Mouse (Mus musculus) sigmoid colon, adult 10 weeks (tissue): ENCODE data around the gene Ssu72. TPM values are rescaled to one million over a fixed set of nuclear protein-coding genes. Genes with fewer than 3 reads are reported as not detected.

Source experiments
- polyA plus RNA-seq: library from polyadenylated mRNA; stranded (reverse); fragments of 350-450 nt; fragmentation: Illumina TruSeq; extraction: RNeasy Lipid Tissue Mini Kit (QIAGEN cat#74804); gene quantifications from one replicate; pipeline ENCODE4 v1.2.3, GENCODE M21; 2014; ENCODE audit warnings: low read depth, low replicate concordance

The Ssu72 gene
- 110 TPM for polyA plus RNA-seq

DNA sequence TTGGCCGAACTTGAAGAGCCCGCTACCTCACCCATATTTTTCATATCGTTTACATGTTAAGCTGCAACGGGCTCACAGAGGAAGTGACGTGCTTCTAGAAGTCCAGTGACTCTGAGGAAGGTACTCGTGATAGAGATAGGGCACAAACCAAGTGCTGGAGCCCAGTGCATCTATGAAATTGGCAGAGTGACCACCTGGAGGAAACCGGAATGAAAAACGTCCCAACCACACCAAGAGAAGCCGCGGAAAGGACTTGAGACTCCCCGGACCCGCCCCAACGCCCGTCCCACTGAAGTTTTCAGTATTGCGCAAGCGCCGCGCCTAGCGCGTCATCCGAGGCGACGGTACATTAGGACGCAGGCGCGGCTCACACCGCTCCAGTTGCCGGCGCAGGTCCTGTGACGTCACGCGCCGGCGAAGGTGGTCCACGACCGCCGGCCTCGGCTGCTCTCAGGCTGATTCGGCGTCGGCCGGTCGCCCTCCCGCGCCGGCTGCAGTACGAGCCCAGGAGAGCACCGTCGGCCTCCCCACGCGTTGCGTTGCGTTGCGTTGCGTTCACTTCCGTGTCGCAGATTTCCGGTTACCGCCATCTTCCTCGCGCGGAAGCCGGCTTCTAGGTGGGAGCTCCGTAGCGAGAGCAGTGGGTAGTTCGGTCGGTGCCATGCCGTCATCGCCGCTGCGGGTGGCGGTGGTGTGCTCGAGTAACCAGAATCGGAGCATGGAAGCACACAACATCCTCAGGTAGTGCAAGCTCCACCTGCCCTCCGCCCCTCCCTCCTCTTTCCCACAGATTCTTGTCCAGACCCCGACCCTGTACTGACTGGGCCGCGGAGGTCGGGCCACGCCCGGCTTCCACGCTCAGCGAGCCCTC lies at the start of gene Ssu72:
Gene Ssu72, plus strand, starts transcription at position 80 of the 871 bp plus-strand sequence.

DNA sequence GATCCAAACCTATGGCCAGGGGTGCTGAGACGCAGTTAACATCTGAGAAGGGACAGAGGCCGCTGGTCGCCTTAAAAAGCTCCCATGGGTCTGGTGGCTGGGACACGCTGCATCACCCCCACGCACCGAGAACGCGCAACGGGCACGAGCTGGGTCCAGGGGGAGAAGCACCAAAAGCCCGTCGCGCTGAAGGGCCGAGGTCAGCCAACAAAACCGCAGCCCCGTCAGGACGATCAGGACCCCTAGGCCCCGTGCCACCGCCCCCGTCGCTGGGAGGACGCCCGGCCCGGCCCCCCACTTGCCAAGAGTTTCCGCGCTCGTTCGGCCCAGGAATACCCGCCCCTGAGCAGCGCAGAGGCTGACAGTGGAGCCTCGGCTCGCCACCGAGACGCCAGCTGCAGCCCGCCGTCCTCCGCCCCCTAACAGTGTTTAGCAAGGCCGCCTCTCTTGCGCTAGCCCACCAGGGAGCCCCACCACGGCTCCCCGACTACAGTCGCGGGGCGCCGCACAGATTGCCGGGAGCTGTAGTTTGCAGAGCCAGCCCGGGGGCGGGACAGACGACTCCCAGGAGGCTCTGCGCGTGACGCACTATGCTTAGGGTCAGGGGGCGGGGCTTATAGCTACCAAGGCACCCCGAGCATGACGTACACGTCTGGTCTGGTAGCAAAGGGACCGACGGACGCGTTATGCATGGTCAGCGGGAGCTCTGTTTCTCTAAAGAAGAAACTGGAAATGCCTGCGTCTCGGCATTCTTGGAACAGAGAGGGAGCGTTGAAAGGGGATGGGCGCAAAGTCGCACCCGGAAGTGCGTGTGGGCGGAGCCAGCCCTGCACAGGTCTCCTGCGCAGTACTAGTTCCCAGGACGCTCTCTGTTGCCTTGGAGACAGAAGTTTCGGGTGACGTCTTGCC lies 35.7 kb upstream of the Ssu72 start, which contains the start of gene Mib2:
Gene Mib2, minus strand, starts transcription at position 510 of the 909 bp plus-strand sequence.

DNA sequence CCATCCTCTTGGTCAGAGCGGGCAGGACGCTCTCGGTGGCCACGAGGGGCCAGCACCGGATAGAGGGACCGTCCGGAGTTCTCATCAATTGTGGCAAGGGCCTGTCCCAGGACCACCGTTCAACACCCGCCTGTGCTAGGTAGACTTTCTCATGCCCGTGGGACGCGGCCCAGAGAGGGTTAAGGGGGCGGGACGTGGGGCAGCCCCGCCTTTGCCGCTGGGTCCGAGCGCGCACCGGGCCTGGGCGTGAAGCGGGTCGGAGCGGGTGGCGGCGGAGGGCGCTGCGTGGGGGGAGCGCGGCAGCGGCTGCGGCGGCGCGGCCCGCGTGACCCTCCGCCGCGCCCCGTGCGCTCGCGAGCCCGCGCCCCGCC lies 10.5 kb upstream of the Ssu72 start, which contains the start of gene Fndc10:
Gene Fndc10, plus strand, starts transcription at position 232 of the 371 bp plus-strand sequence.

DNA sequence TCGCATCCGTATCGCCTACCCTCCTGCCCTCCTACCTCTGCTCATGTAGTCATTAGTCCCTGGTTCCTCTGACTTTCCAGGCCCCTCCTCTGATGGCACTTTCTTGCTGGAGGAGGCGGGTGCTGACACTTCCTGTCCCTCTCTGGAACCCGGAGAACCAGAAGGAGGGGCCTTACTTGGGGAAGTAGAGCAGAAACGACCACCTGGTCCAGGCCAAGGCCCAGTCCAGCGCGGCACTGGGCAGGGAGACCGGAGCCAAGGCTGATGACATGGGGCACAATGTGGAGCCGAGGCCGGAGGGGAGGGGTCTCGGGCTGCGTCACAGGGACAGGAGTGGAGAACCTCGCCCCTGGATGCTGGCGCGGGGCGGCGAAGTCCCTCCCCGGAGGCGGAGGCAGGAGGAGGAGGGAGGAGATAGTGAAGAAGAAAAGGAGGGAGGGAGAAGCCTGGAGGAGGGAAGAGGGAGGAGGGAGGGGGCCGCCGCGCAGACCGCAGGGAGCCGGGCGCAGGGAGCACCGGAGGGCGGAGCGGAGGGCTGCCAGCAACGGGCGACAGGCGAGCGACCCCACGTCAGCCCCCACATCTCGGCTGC lies 29.8 kb downstream of the Ssu72 start, which contains the start of gene Tmem240:
Gene Tmem240, plus strand, starts transcription at position 451 of the 592 bp plus-strand sequence.

DNA sequence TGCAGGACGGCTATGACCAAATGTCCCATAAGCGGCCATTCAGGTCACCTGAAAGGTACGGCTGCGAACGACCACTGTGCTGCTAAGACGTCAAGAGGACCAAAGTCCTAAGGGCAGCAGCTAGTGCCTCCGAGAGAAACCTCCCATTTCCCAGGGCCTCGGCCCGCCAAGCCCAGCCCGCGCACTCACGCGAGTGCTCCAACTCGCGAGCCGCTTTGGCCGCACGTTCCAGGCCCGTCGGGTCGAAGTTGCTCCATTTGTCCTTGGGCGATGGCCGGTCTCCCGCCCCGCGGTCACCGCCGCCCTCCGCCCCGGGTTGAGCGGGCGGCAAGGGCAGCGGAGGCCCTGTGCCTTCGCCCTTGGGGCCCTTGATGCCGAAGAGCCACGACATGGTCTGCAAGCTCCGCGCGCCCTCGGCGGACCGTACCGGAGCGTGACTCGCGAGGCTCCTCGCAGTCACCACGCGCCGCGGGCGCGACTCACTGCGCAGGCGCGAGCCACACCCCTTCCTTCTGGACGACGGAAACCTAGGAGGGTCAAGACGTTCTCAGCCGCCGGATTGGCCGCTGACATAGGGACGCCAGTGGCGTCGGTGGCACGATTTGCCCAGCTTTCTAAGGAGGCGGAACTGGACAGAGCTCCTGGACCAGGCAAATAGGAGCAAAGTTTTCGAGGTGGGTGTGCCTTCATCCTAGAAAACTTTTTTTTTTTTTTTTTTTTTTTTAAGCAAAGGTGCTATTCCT lies 56.2 kb downstream of the Ssu72 start, which contains the start of gene Atad3a:
Gene Atad3a, minus strand, starts transcription at position 481 of the 743 bp plus-strand sequence.

DNA sequence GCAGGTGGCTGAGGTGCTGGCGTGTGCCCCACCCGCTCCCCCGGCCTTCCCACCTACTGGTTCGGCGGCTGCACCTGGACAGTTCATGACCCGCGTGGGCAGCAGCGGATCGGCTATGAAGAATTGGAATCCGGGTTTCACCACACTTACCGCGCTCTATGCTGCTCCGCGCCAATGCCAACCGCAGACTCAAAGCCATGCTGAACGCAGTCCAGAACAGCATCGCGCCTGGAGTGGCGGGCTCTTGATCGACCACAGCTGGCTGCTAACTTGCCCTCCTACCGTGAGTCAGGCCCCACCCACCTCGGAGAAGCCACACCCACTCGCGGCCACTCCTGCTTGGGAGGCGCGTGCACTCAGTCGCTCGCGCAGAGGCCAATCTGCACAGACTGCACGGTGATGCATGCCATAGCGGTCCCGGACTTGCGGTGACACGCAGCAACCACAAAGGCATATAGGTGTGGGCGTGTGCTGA lies 69.7 kb downstream of the Ssu72 start, which contains the start of gene Vwa1:
Gene Vwa1, minus strand, starts transcription at position 419 of the 475 bp plus-strand sequence.

Other genes with a start within 250 kb of the Ssu72 start
- not detected for gene Tmem52, start 235.7 kb upstream of the Ssu72 start, polyA plus RNA-seq
- 249 TPM for gene Gnb1, start 213.4 kb upstream of the Ssu72 start, polyA plus RNA-seq
- gene Nadk, start 142.4 kb upstream of the Ssu72 start, polyA plus RNA-seq = 60.5 TPM
- 12.6 TPM for gene Slc35e2, start 103.4 kb upstream of the Ssu72 start, polyA plus RNA-seq
- 70.4 TPM for gene Cdk11b, start 79.9 kb upstream of the Ssu72 start, polyA plus RNA-seq
- not detected for gene Gm10563, start 59.4 kb upstream of the Ssu72 start, polyA plus RNA-seq
- gene Mmp23, start 51.4 kb upstream of the Ssu72 start, polyA plus RNA-seq = 0.54 TPM
- gene Mib2, start 35.6 kb upstream of the Ssu72 start, polyA plus RNA-seq = 1.3 TPM
- gene Fndc10, start 10.5 kb upstream of the Ssu72 start, polyA plus RNA-seq = not detected
- gene Tmem240, start 30.0 kb downstream of the Ssu72 start, polyA plus RNA-seq = not detected
- gene Atad3a, start 56.3 kb downstream of the Ssu72 start, polyA plus RNA-seq = 5.1 TPM
- gene Vwa1, start 69.9 kb downstream of the Ssu72 start, polyA plus RNA-seq = 0.63 TPM
- gene Tmem88b, start 81.1 kb downstream of the Ssu72 start, polyA plus RNA-seq = 0.98 TPM
- gene Ankrd65, start 85.6 kb downstream of the Ssu72 start, polyA plus RNA-seq = not detected
- gene Mrpl20, start 98.1 kb downstream of the Ssu72 start, polyA plus RNA-seq = 39.1 TPM
- 177 TPM for gene Ccnl2, start 107.7 kb downstream of the Ssu72 start, polyA plus RNA-seq
- 4.8 TPM for gene Aurkaip1, start 126.5 kb downstream of the Ssu72 start, polyA plus RNA-seq
- gene Mxra8, start 134.9 kb downstream of the Ssu72 start, polyA plus RNA-seq = 52.4 TPM
- 1.5 TPM for gene Dvl1, start 142.6 kb downstream of the Ssu72 start, polyA plus RNA-seq
- gene Tas1r3, start 158.6 kb downstream of the Ssu72 start, polyA plus RNA-seq = 0.13 TPM
- 7.8 TPM for gene Cptp, start 164.6 kb downstream of the Ssu72 start, polyA plus RNA-seq
- gene Ints11, start 164.7 kb downstream of the Ssu72 start, polyA plus RNA-seq = 2.7 TPM
- 1.3 TPM for gene Pusl1, start 187.0 kb downstream of the Ssu72 start, polyA plus RNA-seq
- gene Acap3, start 187.0 kb downstream of the Ssu72 start, polyA plus RNA-seq = 0.47 TPM
- gene Ube2j2, start 239.0 kb downstream of the Ssu72 start, polyA plus RNA-seq = 117 TPM